13 mouse cellular contexts compared by ENCODE assay signal in the genomic region with DNA sequence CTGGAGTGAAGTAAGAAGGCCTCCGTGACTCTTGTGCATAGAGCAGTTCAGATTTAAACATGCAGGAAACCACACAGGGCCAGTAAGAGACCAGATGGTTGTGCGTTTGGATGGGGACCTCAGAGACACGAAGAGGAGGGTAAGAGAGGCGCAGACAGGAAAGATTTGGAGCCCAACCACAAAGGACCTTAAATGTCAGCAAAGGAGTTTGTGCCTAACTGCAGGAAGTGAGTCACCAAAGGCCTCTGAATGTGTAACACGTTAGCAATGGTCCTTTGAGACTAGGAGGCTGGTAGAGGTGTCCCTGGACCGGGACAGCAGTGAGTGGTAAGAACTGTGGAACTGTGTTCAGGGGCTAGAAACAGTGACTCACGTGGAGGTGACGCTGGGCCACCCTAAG. TPM values are rescaled to one million over a fixed set of nuclear protein-coding genes. Genes with fewer than 3 reads are reported as not detected.
DNase-seq lines count a peak whose midpoint lies in the region; TF ChIP-seq lines count a peak whose summit lies in the region.
"Had no signal": no experiment of that assay in that cellular context is flagged by ENCODE, and none has a peak within 500 bp of the region (broad histone marks: within the 10 kb centered on the region; RNA-seq: fewer than 3 reads in every experiment).

No protein-coding gene starts in this region.

- peak; percentile 79 for DNase-seq in 3134 (ENCODE audit: extremely low read depth, insufficient read length, low spot score)
- peak; percentile 77 for DNase-seq in CD4-positive helper T cell, adult 2 months (ENCODE audit: low read depth, low spot score)
- DNase-seq in naive thymus-derived CD4-positive, alpha-beta T cell, adult 2 months (ENCODE audit: low read depth), result peak; percentile 77
- DNase-seq in right cerebral cortex, postnatal 36 days (ENCODE audit: low spot score in 2 of 2), result no peak
- DNase-seq in frontal cortex, postnatal 25 days (ENCODE audit: low spot score in 2 of 2), result no peak
- DNase-seq in frontal cortex, postnatal 10 days (ENCODE audit: low spot score in 2 of 2), result no peak
- DNase-seq: cerebellum, adult 2 months; heart, adult 11 months; heart, postnatal 14 days; lung, postnatal 36 days had no signal

- H3K27ac ChIP-seq in bone marrow, adult 2 months (ENCODE audit: control insufficient read depth, insufficient read depth, low read depth, low read length, poor library complexity), result peak overlapping the region; percentile 32
- H3K27ac ChIP-seq: forebrain, embryonic 12.5 days; liver, embryonic 14.5 days had no signal

- TF ChIP-seq CTCF in bone marrow, adult 2 months (IDR thresholded peaks at IDR 0.05; ENCODE audit: control insufficient read depth, insufficient read depth, low read length), result no peak

- no peaks in the 10 kb centered on the region; the same call in 1 of the 2 replicates for H3K4me1 ChIP-seq in bone marrow, adult 2 months (ENCODE audit: control insufficient read depth, insufficient read depth, low read length)

- TF ChIP-seq POLR2A in bone marrow, adult 2 months (IDR thresholded peaks at IDR 0.05; ENCODE audit: borderline replicate concordance, control insufficient read depth, low read depth, low read length), result no peak

- H3K4me3 ChIP-seq in bone marrow, adult 2 months (replicated peaks; ENCODE audit: control insufficient read depth, low read depth, low read length), result no peak overlapping the region
- H3K4me3 ChIP-seq: forebrain, embryonic 12.5 days had no signal

- WGBS in bone marrow, adult 2 months, result 10% methylated on average over 8 of the region's 8 CpGs

RNA-seq across cellular contexts. Expression of a gene that starts 5.5 kb away (rescaled TPM):
- 0.80 TPM in 1 of 2 replicates, not detected in the other for polyA plus RNA-seq in bone marrow, adult 2 months (2011; ENCODE audit: insufficient read depth, insufficient read length, low replicate concordance, missing spikeins)

RNA-seq across cellular contexts. Expression of a gene that starts 17.5 kb away (rescaled TPM):
- polyA plus RNA-seq in bone marrow, adult 2 months (2011; ENCODE audit: insufficient read depth, insufficient read length, low replicate concordance, missing spikeins), result 21.5 and 29.0 TPM in 2 replicates

RNA-seq across cellular contexts. Expression of a gene that starts 35.9 kb away (rescaled TPM):
- 15.6 and 49.1 TPM in 2 replicates for polyA plus RNA-seq in bone marrow, adult 2 months (2011; ENCODE audit: insufficient read depth, insufficient read length, low replicate concordance, missing spikeins)

RNA-seq across cellular contexts. Expression of a gene that starts 50.0 kb away (rescaled TPM):
- 6.7 and 17.2 TPM in 2 replicates for polyA plus RNA-seq in bone marrow, adult 2 months (2011; ENCODE audit: insufficient read depth, insufficient read length, low replicate concordance, missing spikeins)

RNA-seq across cellular contexts. Expression of a gene that starts 54.7 kb away (rescaled TPM):
- 81.1 and 169 TPM in 2 replicates for polyA plus RNA-seq in bone marrow, adult 2 months (2011; ENCODE audit: insufficient read depth, insufficient read length, low replicate concordance, missing spikeins)

Comparison
In these comparisons a context has a peak if more than half of its experiments do, and no peak if none do; other contexts are left out.
1. DNase-seq: peak in 3134 (single experiment), CD4-positive helper T cell, adult 2 months (single experiment) and naive thymus-derived CD4-positive, alpha-beta T cell, adult 2 months (single experiment); none in right cerebral cortex, postnatal 36 days (0 of 2), frontal cortex, postnatal 25 days (0 of 2) and frontal cortex, postnatal 10 days (0 of 2).